Mouse (Mus musculus) C2C12 (cell line): ENCODE data around the gene Pemt.

Source experiments
- CEBPB ChIP-seq: IDR thresholded peaks from one replicate; pipeline ENCODE4 v1.6.1; 2011; ENCODE audit warnings: low read depth, mild to moderate bottlenecking, control low read depth, moderate library complexity
- CTCF ChIP-seq: IDR thresholded peaks from one replicate; pipeline ENCODE4 v1.5.1; 2011; ENCODE audit not compliant: control insufficient read depth, insufficient read depth, insufficient read length
- FOSL1 ChIP-seq: IDR thresholded peaks from one replicate; pipeline ENCODE4 v1.8.0; 2011; ENCODE audit warnings: mild to moderate bottlenecking, low read length; ENCODE audit not compliant: poor library complexity, insufficient read depth, severe bottlenecking
- MYOD1 ChIP-seq: IDR thresholded peaks from one replicate; pipeline ENCODE4 v1.6.1; 2011; ENCODE audit warnings: low read depth; ENCODE audit not compliant: control insufficient read depth, insufficient read length
- USF1 ChIP-seq: IDR thresholded peaks from one replicate; pipeline ENCODE4 v1.6.1; 2011; ENCODE audit warnings: low read depth, mild to moderate bottlenecking, control low read depth, moderate library complexity

DNA sequence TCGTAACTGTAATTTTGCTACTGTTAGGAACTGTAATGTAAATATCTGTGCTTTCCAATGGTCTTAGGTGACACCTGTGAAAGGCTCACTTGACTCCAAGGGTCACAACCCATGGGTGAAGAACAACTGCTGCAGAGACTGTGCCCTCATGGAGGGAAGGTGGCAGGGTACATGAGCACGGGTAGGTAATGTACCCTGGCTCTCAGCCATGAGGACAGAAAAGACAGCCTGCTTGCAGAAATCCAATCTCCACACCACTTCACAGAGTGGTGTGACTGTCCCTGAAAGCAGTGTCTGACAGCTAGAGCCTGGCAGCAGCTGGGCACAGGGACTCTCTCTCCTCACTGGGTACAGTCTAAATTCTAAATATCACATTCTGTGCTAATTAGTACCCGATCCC, 34.8 kb downstream of the Pemt start:
- TF ChIP-seq CTCF = no peak
- no peak for TF ChIP-seq MYOD1
- no peak for TF ChIP-seq CEBPB
- no peak for TF ChIP-seq FOSL1
- TF ChIP-seq USF1 = no peak
